Mouse (Mus musculus): ENCODE data around the gene Smim14.

The Smim14 gene

DNA sequence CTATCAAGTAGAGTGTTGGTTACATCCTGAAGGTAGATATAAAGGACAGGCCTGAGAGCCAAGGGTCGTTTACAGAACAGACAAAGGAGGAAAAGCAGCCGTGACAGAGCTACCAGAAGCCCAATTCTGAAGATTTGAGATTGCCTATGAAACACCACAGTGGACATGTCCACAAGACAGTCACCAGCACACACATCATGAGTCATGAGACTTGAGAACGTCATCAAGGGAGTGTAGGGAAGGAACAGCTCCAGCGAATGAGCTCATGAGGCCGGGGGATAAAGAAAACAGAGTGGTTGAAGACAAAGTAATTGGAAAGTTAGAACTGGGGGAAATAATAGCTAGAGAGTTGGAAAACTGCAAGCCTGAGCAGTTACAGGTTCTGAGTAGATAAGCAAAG is 79.1 kb downstream of the Smim14 start:
- no peak for DNase-seq

DNA sequence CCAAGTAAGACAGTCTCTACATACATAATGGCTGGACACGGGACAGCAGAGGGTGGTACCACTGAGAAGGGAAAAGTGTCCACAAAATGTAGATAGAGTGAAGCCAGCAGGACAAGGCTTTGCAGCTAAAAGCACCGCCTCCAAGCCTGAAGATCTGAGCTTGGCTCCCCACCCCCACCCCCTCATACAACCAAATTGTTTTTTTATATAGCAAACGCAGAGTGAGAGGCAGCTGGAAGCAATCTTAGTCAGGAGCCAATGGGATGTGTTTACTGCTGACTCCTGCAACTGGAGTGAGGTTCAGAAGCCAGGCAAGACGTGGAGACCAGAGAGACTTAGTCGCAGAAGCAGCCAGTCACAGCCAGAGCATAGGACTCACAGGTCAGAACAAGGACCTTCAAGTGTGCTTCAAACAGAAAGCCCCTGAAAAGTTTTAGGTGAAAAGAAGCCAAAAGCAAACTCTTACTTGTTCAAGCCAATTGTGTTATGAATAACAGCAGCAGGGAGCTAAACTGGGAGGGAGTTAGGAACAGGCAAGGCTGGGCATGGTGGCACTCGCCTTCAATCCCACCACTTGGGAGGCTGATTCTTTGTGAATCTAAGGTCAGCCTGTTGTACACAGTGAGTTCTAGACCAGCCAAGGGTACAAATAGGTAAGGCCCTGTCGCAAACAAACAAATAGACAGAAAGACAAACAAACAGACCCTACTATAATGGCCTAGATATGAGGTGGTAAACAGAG is 79.7 kb downstream of the Smim14 start:
- peak; percentile 62 for DNase-seq

DNA sequence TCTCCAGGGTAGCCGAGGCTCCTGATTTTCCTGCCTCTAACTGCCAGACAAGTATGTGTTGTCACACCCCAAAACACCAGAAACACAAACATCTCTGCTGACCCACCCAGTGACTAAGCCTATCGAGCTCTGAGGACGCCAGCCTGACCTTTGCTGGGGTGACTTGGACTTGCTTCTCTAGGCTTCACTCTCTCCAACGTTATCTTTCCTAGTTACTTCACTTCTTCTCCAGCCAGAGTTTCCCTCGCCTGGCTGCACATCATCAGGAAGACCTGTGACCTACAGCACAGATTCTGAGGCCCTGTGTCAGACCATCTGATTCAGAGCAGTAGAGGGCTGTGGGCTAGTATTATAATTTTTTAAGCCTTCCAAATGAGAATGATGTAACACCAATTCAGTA is 82.2 kb downstream of the Smim14 start:
- DNase-seq: peak; percentile 41

DNA sequence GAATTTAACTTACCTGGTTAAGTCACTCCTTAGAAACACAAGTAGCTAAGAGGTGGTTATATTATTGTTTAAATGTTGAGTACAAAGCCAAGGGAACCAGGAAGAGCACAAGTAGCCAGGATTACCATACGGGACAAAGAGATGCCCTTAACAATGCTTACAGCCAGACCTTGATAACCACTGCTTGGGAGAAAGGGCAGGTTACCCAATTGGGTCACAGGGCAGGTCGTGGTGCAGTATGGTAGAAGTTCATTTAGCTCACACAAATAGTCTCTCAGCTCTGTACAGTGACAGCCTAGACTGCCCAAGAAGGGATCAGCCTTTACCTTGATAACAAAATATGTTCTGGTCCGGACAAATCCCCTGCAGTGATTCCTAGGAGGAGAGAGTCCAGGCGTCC is 88.0 kb downstream of the Smim14 start:
- no peak for DNase-seq

DNA sequence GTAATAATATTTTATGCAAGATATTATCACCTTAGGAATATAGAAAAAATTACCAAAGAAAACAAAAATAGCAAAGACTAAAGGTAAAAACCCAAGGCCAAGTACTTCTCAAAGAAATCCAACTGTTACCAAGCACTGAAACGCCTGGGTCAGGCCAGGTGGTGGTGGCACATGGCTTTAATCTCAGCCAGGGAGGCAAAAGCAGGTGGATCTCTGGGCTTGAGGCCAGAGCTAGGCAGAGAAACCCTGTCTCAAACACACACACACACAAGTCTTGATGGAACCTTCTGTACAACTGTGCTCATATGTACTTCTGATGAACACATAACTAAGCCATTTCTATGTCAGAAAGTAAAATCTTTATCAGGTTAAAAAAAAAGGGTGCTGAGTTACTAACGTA is 89.2 kb downstream of the Smim14 start:
- DNase-seq: no peak

DNA sequence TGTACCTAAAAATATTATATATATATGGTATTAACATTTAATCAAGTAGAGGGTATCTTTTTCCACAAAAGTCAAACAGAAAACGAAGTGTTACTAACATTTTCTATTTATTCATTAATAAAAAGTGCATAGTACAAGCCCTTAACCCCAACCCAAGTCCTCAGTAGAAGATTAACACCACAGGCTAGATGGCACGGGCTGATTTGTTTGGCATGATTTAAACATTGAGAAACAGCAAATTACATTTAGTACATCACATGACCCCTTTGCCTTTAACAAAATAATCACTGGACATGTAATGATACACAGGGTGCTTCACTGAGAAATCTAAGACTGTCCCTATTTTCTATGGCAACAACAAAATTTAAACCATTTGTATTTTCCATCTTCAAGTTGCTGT is 90.2 kb downstream of the Smim14 start:
- DNase-seq: no peak

DNA sequence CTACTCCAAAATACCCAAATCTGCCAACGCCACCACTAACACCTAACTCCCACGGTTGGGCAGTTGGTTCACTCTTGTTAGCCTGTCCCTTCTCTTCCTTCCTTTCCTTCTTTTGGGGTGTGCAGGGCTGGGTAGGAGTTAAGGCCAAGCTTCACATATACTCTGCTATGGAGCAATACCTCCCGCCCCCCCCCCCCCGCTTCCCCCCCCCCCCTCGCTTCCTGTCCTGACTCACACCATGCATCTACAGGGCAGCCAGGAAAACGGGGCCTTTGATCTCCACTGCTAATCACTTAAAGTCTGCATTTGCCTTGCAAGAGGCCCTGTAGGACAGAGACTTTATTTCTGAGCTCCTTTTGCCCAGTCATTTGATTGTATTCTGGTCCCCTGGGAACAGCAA is 92.0 kb downstream of the Smim14 start:
- DNase-seq: no peak

DNA sequence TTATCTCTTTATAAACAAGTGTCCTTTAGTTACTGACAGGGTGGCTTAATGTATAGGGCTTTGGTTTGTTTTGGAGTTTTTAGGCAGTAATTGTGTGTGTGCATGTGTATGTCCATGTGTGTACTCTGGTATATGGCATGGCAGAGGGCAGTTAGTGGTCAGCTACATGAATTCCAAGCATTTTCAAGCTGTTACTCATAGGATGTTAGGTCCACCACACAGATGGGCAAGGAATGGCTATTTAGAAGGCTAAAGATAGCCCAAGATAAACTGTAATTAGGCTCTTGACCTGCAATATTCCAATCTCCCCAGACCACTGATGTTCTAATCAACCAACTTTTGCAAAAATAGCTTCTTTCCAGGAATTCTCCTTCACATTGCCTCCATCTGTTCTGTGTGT is 98.9 kb downstream of the Smim14 start:
- DNase-seq: no peak

DNA sequence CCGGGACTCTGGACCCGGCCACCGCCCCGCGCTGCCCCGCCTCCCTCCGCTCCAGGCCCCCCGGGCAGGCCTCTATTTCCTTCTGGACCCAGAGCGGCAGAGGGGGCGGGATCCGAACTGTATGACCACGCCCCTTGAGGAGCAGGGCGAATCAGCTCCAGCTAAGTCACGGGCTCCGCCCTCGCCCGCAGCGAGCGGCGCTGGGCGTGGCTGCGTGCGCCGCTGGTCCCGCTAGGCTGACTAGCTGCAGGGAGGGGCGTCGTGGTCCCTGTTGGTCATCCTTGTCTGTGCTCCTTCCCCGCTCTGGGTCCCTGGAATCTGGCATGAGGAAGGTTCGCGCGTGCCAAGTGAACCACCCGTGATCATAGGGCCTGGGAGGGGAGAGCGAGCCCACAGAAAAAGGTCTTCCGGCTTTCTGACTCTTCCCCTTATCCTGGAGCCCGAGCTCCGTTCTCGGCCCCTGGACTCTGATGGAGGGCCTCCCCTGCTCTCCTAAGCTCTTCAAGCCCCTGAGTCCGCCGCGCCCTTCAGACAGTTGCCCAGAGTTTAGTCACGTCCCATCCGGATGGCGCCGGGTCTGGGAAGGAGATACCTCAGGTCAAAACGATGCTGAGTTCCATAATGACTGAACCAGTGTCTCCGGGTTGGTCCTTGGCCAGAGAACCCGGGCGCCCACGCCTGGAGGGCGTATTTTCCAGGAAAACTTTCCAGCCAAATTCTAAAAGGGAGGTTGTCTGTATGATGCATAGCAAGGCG is 101.0 kb downstream of the Smim14 start, which contains the start of gene Ugdh:
Gene Ugdh (minus strand): TSS at position 144 of the 756 bp plus-strand sequence.
- DNase-seq: peak; percentile 99

DNA sequence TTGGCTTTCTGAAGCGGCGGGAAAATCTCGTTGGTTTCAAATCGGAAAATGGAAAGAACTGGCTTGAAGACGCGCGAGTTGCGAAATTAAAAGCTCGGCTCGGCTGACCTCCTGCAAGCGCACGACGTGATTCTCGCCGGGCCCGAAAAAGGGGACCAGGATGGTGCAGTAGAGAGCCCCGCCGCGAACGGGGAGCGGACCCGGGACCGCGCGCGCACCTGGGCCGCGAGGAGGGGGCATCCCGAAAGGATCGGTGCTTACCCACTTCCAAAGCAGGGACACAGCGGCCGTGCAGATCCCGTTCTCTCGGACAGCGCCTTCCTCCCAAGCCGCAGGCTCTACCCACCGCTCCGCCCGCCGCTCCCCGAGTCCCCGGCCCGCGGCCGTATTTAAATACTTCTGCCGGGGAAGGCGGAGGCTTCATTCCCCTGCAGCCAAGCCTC is 101.6 kb downstream of the Smim14 start:
- peak; percentile 54 for DNase-seq

DNA sequence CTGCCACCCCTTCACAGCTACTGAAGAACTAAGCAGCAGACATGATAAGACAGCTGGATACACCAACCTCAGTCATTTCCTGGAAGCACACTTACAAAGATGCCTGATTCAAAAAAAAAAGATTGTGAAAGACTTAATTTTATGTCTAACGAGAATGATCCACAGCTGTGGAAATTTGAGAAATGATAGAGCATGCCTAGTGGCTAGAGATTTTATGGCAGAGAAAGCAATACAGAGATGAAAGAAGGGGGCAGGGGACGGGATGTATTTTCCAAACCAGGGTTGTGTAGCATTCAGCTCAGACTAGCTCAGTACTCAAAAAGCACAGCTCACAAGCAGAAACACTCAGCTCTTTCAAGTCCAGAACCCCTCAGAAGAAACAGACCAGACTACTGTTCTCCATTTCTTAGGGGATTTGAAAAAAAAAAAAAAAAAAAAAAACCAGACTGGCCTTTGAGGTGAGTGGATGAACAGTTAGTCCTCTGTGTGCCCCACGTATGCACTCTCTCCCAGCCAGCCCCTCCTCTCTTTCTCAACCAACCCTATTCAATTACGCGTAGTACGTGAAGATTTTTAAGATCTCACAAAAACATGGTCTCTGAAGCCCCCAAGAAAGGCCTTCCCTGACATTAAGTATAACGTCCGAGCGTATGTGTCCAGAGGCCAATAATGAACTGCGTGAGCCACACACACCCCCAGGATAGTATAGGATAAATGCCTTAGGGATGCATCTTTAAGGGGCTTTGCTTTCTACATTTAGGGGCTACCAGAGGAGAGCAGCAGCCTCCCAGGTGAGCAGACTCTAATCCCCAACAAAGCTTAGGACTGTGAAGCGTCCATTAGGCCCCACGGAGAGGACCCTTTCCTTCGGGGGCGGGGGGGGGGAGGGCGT is 102.3 kb downstream of the Smim14 start:
- DNase-seq: no peak

DNA sequence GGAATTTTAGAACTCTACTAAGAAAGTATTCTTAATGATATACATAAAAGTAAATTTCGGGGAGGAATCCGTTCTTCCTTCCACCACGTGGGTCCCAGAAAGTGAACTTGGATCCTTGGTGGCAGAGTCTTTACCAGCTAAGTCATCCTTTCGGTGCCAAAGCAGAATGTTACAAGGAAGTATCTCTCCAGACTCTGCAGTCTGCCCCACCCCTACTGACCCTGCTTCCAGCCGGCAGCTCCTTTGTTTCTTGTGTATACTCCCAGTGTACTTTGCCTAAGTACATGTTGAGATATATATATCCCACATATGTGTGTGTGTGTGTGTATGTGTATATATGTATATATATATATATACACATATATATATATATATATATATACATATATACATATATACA is 107.5 kb downstream of the Smim14 start:
- DNase-seq: no peak

DNA sequence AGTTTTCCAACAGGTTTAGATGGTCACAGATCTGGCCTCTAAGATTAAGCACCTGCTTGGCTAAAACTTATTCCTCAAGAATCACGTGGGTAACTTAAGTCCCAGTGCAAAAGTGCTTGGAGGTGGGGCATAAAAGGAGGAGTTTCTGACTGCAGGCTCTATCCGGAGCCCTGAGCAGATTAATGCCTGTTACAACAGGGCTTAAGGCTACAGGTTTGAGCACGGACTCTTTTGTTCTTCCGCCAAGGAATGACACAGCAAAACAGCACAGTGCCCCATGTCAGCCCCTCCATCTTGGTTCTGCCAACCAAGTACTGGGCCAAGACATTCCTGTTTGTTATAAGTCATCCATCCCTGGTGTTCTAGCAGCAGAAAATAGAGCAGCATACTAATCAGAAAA is 108.7 kb downstream of the Smim14 start:
- DNase-seq: peak; percentile 66

DNA sequence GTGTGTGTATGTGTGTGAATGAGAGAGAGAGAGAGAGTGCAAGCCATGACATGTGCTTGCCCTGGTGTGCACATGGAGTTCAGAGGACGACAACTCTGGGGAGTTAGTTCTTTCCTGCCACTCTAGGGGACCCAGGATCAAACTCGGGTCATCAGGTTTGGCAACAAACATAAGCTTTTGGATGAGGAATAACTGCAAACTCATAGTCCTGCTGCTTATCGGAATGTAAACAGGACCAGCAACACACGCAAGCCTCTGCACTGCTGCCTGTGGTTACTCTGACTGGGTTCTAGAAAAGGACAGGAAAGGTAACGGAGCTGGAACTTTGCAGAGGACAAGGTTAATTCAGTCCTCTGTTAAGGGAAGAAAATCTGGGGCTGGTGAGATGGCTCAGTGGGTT is 111.7 kb downstream of the Smim14 start:
- DNase-seq: no peak

DNA sequence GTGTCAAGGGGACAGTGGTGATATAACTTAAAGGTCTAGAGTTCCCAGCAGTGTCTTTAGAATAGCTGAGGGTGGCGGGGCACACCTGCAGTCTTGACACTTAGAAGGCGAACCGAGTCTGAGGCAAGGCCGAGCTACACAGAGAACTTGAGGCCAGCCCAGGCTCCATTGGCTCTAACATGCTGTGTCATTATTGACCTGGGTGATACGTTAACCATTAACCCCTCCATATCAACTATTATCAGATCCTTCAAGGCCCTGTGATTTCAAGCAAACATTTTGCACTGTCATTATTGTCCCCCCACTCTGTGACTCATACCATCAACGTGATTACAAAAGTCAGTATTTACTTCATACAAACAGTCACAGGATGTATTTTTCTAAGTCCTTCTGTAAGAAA is 112.8 kb downstream of the Smim14 start:
- DNase-seq: peak; percentile 13

DNA sequence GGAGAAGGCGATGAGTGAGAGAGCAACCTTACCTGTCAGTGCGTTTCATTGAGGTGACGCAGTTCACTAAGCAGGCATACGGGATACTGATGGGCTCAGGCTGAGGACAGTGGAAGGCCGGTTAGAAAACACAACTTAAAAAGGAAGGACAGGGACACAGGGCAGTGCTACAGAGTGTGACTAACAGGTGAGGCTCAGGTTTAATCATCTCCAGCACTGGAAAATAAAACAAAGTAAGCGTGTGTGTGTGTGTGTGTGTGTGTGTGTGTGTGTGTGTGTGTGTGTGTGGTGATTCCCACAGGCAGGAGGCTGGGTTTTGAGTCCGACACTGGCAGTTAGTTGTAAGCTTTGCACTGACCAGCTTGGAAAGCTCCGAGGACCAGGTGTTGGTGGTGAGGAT is 114.2 kb downstream of the Smim14 start:
- DNase-seq: no peak

DNA sequence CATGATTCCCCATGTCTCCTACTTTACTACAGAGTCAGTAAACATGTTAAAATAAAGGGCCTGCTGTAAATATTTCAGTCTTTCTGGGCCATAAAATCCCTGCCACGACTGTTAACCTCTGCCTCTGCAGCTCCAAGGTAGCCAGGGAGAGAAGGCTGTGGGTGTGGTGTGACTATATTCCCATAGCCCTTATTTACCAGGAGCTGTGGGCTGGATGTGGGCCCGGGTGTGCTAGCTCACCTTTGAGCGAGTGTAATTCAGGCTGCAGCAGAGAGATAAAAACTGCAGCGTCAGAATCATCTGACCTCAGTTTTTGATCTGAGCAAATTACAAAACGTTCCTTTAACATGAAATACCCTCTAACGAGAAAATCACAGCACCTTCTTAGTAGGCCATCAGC is 116.2 kb downstream of the Smim14 start:
- DNase-seq: no peak

DNA sequence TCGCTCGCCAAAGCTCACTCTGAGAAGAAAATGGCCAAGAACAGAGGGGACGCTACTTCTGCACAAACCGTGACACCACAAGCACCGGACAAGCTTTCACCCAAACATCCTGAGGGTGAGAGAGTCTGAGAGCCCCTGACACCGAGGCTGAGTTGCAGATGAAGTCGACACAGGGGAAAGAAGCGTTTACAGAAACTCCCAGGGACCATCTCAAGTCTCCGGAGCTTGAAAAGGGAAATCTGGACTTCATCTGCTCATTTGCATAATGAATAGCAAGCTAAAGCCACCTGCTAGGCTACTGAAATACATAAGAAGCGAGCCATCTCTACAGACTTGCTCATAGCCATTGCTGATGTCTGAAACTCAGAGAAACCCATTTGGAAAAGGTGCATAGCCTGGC is 117.8 kb downstream of the Smim14 start:
- DNase-seq: no peak

DNA sequence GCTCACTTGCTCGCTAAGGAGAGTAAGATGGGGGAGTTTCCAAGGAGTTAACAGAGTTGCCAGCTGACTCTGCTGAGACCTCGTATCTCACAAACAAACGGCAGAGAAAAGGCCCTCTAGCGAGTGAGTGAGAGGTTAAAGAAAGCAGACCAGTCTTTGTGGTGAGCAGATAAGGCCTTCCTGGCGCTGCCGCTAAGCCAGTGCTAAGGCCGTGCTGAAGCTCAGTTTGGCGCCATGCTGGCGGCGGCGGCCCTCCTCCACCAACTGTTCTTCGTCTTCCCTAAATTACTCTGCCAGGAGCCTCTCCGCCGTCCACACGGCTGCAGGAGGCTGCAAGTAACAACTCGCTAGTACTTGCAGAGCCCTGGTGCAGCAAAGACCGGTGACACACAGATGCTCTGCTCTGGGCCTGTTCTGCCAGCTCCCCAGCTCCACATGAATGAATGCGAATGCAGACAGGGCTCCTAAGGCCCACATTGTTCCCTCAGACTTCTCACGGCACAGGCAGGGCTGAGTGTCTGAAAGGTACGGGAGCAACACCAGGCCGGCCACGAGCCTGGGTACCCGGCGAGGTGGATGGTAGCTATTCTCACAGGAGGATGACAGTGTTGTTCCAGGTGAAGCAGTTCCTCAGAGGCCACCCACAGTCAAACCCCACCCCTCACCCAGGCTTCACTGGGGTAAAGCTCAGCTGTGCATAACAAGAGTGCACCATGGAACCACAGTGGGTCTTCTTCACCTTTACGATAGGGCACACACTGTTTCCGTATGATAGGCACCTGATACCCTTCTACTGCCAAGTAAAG is 121.1 kb downstream of the Smim14 start:
- DNase-seq: no peak

DNA sequence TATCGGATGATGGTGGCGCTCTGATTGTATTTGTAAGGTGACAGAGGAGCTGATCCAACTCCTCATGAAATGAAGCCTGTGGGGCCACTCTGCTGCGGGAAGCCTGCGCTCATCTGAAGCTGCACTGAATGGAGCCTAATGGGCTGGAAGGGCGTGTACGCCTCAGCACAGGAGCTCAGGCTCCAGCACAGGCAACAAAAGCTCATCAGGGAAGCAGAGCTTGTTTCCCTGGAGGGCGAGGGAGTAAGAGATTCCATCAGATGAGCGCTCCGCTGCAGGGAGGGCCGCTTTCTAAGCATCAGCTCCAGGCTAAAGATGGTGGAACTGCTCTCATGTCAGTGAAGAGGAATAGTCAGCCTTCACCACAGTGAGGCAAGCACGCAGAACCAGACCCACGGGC is 129.0 kb downstream of the Smim14 start:
- no peak for DNase-seq

DNA sequence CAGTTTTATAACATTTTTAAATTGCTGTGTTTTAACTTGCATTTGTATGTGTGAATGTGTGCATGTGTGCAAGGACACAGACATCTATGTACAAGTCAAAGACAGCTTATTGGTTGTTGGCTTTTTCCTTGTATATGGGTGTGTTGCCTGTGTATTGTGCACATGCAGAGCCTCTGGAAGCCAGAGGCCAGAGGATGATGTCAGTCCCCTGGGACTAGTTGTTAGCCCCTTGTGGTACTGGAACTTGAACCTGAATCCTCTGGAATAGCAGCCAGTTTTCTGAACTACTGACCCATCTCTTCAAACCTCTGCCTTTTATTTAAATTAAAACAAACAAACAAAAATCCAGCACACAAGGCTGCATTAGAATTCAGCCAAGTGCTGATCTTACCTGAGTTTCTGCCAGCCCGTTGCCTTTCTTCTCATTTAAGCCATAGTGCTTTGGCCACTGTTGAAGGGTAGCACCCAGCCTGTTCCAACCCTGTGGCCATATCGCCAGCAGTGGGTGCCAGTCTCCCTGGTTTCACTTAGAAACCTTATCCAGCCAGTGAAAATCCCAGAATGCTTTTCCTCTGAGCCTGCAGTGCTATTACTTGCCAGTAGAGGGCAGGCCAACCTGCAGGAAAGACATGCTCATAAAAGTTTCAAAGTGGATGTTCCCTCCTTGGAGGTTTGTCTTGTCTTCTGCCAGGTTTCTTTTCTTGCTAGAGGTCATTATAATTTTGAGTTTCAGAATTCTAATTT is 135.6 kb downstream of the Smim14 start:
- peak; percentile 92 for DNase-seq
